Mouse (Mus musculus) hindbrain, embryonic 10.5 days (tissue): ENCODE measurements around the gene Ifi27l2a. TPM values are rescaled to one million over a fixed set of nuclear protein-coding genes. Genes with fewer than 3 reads are reported as not detected.

ENCODE experiments used
- DNase-seq: peaks from one replicate; pipeline ENCODE4 v3.0.0-alpha.2; 2017; ENCODE audit warnings: low spot score
- H3K27ac ChIP-seq: fragments of 300-500 bp; sonication (generic); 2 replicates; pipeline ENCODE4 v1.5.1; 2016; ENCODE audit warnings: mild to moderate bottlenecking, moderate library complexity
- H3K27me3 ChIP-seq: fragments of 300-500 bp; sonication (generic); 2 replicates; pipeline ENCODE4 v1.6.1; 2016; ENCODE audit warnings: mild to moderate bottlenecking; ENCODE audit not compliant: poor library complexity, insufficient read depth, severe bottlenecking
- H3K36me3 ChIP-seq: fragments of 300-500 bp; sonication (generic); 2 replicates; pipeline ENCODE4 v1.6.1; 2016; ENCODE audit warnings: mild to moderate bottlenecking, moderate library complexity
- H3K4me1 ChIP-seq: fragments of 300-500 bp; sonication (generic); replicated peaks from 2 replicates; pipeline ENCODE4 v1.6.1; 2016; ENCODE audit warnings: mild to moderate bottlenecking
- H3K4me3 ChIP-seq: fragments of 300-500 bp; sonication (generic); 2 replicates; pipeline ENCODE4 v1.5.1; 2016; ENCODE audit warnings: mild to moderate bottlenecking, moderate library complexity
- H3K9me3 ChIP-seq: fragments of 300-500 bp; sonication (generic); 2 replicates; pipeline ENCODE4 v1.6.1; 2016; ENCODE audit warnings: mild to moderate bottlenecking, moderate library complexity
- WGBS: fragments of 180-500 bp; shearing (Covaris S2); methylation state at CpG from one replicate; pipeline ENCODE4 v1.1.7; 2016; 5-methylcytosine and 5-hydroxymethylcytosine counted together
- polyA plus RNA-seq: library from polyadenylated mRNA; unstranded; fragments of >200 nt; fragmentation: Nextera tagmentation; extraction: Ambion mirVana; gene quantifications from 2 replicates; pipeline ENCODE4 v1.2.1, GENCODE M21; 2016

Ifi27l2a gene
- polyA plus RNA-seq, 1 experiment from 2014 or later, result 1.9 TPM

GRCm38 (mm10) chr12:103404131-103404530 lies 39.3 kb downstream of the Ifi27l2a start:
- Histone ChIP-seq H3K4me1 (no peaks in the 10 kb centered on the region), H3K36me3 (peaks cover 72% of the 10 kb centered on the region), H3K9me3 (no peaks in the 10 kb centered on the region), H3K4me3 (no peak overlapping the region), H3K27ac (no peak overlapping the region), H3K27me3 (no peaks in the 10 kb centered on the region)
- WGBS, result 88% methylated on average over 18 of the region's 18 CpGs
- no peak for DNase-seq

- WGBS, result 85% methylated on average over 7 of the region's 7 CpGs
Observed at GRCm38 (mm10) chr12:103396751-103397150, 46.7 kb downstream of the Ifi27l2a start.

DNA sequence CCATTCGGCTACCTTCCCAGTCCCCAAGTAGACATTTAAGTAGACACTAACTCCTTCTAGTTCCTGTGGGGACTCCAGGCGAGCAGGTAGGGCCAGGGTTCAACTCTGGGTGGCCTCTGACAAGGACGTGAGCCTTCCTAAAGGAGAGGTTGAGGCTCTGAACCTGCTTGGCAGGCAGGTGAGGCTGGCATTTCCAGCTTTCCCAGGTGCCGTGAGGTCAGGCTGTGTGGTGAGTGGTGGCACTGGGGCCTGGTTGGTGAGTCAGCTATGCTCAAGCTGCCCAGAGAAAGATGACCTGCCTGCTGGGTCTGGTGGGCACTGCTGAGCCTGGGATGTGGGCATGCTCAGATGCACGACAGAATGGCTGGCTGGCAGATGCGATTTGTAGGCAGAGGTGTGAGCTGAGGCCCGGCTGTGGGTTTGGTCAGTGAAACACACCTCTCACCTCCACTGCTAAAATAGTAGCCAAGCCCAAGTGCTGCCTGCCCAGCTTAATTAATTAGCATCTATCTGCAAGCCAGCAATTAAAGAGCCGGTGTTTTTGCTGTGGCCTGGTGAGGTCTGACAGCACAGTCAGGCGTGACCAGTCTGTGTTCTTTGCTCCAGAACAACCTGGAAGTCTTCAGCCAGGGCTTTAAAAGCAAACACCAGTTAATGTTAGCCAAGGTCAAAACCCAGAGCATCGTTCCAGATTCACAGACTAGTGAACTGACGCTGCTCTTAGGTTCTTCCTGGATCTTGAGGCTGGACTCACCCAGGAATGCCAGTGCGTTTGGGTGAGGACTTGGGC lies 47.8 kb downstream of the Ifi27l2a start:
- no peak for DNase-seq
- Histone ChIP-seq H3K4me1 (peaks cover 23% of the 10 kb centered on the region), H3K9me3 (no peaks in the 10 kb centered on the region), H3K36me3 (no peaks in the 10 kb centered on the region), H3K4me3 (no peak overlapping the region), H3K27ac (no peak overlapping the region), H3K27me3 (no peaks in the 10 kb centered on the region)
- 83% methylated on average over 12 of the region's 12 CpGs for WGBS

More at GRCm38 (mm10) chr12:103396751-103397150, 46.7 kb downstream of the Ifi27l2a start:
- no peak overlapping the region for H3K27ac ChIP-seq
- H3K36me3 ChIP-seq, result 0 out of 2 replicates have a peak, but pooled peaks cover 4% of the 10 kb centered on the region
- H3K4me1 ChIP-seq, result peaks cover 17% of the 10 kb centered on the region
- H3K27me3 ChIP-seq, result no peaks in the 10 kb centered on the region
- DNase-seq, result no peak
- no peak overlapping the region for H3K4me3 ChIP-seq
- H3K9me3 ChIP-seq, result no peaks in the 10 kb centered on the region

DNA sequence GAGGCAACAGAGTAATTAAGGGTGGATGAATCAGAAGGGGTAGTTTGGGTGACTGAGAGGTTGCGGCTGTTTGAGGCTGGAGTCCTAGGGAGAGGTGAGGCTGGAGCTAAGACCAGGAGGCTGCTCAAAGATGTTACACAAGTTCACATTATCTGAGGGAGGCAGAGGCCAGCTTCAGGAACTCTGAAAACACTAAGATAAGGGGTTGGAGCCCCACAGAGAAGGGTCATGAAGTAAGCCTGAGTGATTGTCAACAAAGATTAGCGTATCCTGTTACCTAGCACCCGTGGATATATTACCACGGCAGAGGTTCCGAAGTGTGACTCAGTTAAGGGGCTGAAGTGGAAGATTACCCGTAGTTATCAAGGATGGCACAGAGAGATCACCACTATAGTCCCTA lies 50.0 kb downstream of the Ifi27l2a start:
- Histone ChIP-seq H3K27me3 (no peaks in the 10 kb centered on the region), H3K27ac (no peak overlapping the region), H3K4me1 (peaks cover 36% of the 10 kb centered on the region), H3K9me3 (no peaks in the 10 kb centered on the region), H3K36me3 (no peaks in the 10 kb centered on the region), H3K4me3 (no peak overlapping the region)
- 58% methylated on average over 6 of the region's 6 CpGs for WGBS
- DNase-seq, result no peak

Other genes with a start within 250 kb of the Ifi27l2a start
- 0.91 and 1.2 TPM in 2 replicates for gene Prima1, start 201.5 kb downstream of the Ifi27l2a start, polyA plus RNA-seq
- gene Fam181a, start 132.7 kb downstream of the Ifi27l2a start, polyA plus RNA-seq, result 24.9 and 26.1 TPM in 2 replicates
- gene Asb2, start 87.7 kb downstream of the Ifi27l2a start, polyA plus RNA-seq, result 0.64 and 1.2 TPM in 2 replicates
- 10.5 and 15.4 TPM in 2 replicates for gene Otub2, start 55.0 kb downstream of the Ifi27l2a start, polyA plus RNA-seq
- 0.76 TPM in 1 of 2 replicates, not detected in the other for gene 9330161L09Rik, start 35.9 kb downstream of the Ifi27l2a start, polyA plus RNA-seq
- gene Ddx24, start 17.9 kb downstream of the Ifi27l2a start, polyA plus RNA-seq, result 92.6 and 94.6 TPM in 2 replicates
- gene Ifi27, start 9.5 kb downstream of the Ifi27l2a start, polyA plus RNA-seq, result 0.60 and 1.7 TPM in 2 replicates
- gene Ifi27l2b, start 13.5 kb upstream of the Ifi27l2a start, polyA plus RNA-seq, result not detected in 2 replicates
- gene Ppp4r4, start 88.6 kb upstream of the Ifi27l2a start, polyA plus RNA-seq, result 1.7 and 2.2 TPM in 2 replicates
- gene Serpina10, start 187.8 kb upstream of the Ifi27l2a start, polyA plus RNA-seq, result not detected in 2 replicates
- gene Serpina6, start 213.5 kb upstream of the Ifi27l2a start, polyA plus RNA-seq, result not detected in 2 replicates
- not detected in 2 replicates for gene Serpina16, start 232.5 kb upstream of the Ifi27l2a start, polyA plus RNA-seq